Mouse (Mus musculus): Measurements from ENCODE around the gene Arid3a. TPM values are rescaled to one million over a fixed set of nuclear protein-coding genes. Genes with fewer than 3 reads are reported as not detected.
"Not testable (repeated sequence)": the region's sequence is repeated elsewhere in the genome, so short reads cannot be mapped to it uniquely, and the experiment has no call there.

Arid3a gene
- polyA plus RNA-seq, 1 experiment from 2014 or later, result 19.4 TPM

GRCm38 (mm10) chr10:79953946-79954345, 27.1 kb downstream of the Arid3a start:
- H3K27me3 ChIP-seq (replicated peaks; ENCODE audit: control insufficient read depth, insufficient read depth, low read length), result no peaks in the 10 kb centered on the region
- H3K9me3 ChIP-seq (ENCODE audit: control insufficient read depth, low read length), result no peaks in the 10 kb centered on the region
- no peak overlapping the region for H3K9ac ChIP-seq (ENCODE audit: low read depth, low read length)
- WGBS, result 86% methylated on average over 6 of the region's 6 CpGs
- H3K4me3 ChIP-seq (ENCODE audit: low read length), result no peak overlapping the region
- peaks cover 5% of the 10 kb centered on the region; the same call in 1 of the 2 replicates for H3K4me1 ChIP-seq (ENCODE audit: control insufficient read depth, insufficient read depth, low read length)
- H3K36me3 ChIP-seq (ENCODE audit: control insufficient read depth, insufficient read depth, low read length), result peaks cover 22% of the 10 kb centered on the region
- no peak overlapping the region for H3K4me2 ChIP-seq (ENCODE audit: low read depth, low read length)
- no peak overlapping the region for H3K27ac ChIP-seq (ENCODE audit: low read length)
- ATAC-seq, result no peak

DNA sequence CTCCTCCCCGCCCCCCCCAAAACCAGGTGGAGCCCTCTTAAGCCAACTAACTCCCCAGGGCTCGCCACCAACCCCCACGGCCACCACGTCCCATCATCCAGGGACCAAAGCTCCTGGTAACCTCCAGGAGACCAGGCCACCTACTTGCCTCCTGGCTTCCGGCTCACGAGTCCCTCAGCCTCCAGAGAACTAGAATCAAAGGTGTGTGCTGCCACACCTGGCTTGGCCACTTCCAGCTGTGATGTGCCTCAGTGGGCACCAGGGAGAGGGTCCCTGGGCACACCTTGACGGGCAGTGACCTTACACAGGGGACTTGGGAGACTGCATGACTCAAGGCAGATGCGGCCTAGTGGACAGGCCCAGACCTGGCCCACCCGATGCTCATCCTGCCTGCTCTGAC, 28.8 kb downstream of the Arid3a start:
- no peak overlapping the region for H3K9ac ChIP-seq (ENCODE audit: low read depth, low read length)
- no peak overlapping the region for H3K27ac ChIP-seq (ENCODE audit: low read length)
- H3K36me3 ChIP-seq (ENCODE audit: control insufficient read depth, insufficient read depth, low read length), result peaks cover 15% of the 10 kb centered on the region
- H3K9me3 ChIP-seq (ENCODE audit: control insufficient read depth, low read length), result no peaks in the 10 kb centered on the region
- ATAC-seq, result no peak
- peaks cover 7% of the 10 kb centered on the region; the same call in 1 of the 2 replicates for H3K4me1 ChIP-seq (ENCODE audit: control insufficient read depth, insufficient read depth, low read length)
- WGBS, result 78% methylated on average over 9 of the region's 9 CpGs
- H3K4me3 ChIP-seq (ENCODE audit: low read length), result no peak overlapping the region
- no peak overlapping the region for H3K4me2 ChIP-seq (ENCODE audit: low read depth, low read length)
- H3K27me3 ChIP-seq (replicated peaks; ENCODE audit: control insufficient read depth, insufficient read depth, low read length), result no peaks in the 10 kb centered on the region

DNA sequence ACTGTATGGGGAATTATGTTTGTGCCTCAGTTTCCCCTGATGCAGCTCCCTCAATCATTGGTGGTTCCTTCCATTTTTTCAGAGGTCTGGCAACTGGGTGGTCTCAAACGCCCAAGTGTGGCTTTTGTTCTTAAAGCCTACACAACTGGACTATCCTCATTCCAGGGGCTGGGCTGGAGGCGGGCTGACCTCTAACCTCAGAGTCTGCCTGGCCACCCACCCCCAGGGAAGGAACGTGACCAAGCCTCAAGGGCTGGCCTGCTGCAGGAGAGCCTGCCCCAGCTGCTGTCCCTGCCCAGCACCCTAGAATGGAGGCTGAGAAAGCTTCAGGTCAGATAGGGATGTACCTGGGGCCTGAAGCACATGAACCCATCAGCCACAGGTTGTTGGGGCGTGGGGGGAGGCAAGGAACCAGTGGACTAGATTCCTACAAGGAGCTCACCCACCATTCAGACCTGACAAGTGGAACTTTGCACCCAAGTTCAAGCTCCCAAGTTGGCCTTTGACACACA, 29.9 kb downstream of the Arid3a start:
- 30% methylated on average over 4 of the region's 4 CpGs for WGBS
- H3K4me2 ChIP-seq (ENCODE audit: low read depth, low read length), result no peak overlapping the region
- peaks cover 12% of the 10 kb centered on the region; the same call in 1 of the 2 replicates for H3K4me1 ChIP-seq (ENCODE audit: control insufficient read depth, insufficient read depth, low read length)
- H3K9me3 ChIP-seq (ENCODE audit: control insufficient read depth, low read length), result no peaks in the 10 kb centered on the region
- peaks cover 5% of the 10 kb centered on the region for H3K36me3 ChIP-seq (ENCODE audit: control insufficient read depth, insufficient read depth, low read length)
- H3K9ac ChIP-seq (ENCODE audit: low read depth, low read length), result peak overlapping the region; percentile 19; the same call in 1 of the 2 replicates
- no peak overlapping the region for H3K27ac ChIP-seq (ENCODE audit: low read length)
- no peaks in the 10 kb centered on the region for H3K27me3 ChIP-seq (replicated peaks; ENCODE audit: control insufficient read depth, insufficient read depth, low read length)
- H3K4me3 ChIP-seq (ENCODE audit: low read length), result no peak overlapping the region
- ATAC-seq, result no peak

DNA sequence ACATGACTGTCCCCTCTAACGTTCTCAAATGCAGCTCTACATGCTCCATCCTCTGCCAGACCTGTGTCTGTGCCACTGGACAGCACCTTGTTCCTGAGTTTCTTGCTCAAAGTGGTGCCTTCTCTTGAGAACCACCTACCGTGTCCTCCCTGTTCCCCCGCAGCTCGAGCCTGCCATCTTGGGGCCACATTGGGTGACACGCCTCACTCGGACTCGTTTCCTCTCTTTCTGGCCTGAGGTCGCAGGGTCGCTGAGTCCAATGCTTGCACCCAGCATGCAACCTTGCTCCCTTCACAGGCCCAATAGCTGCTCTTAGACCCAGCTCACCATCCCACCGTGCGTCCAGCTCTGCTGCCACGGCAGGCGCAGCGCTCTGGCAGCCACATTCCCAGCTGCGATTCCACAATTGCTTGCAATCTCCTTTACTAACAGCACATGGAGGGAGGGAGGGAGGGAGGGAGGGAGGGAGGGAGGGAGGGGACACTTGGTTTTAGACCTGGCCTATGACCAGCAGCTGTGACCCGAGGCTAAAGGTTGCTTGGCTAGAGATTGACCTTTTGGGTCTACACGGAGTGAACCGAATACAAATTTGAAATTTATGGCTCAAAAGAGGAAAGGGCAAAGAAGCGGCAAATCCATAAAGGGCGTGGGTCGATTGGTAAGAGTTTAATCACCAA, 31.4 kb downstream of the Arid3a start:
- no peaks in the 10 kb centered on the region for H3K9me3 ChIP-seq (ENCODE audit: control insufficient read depth, low read length)
- H3K27me3 ChIP-seq (replicated peaks; ENCODE audit: control insufficient read depth, insufficient read depth, low read length), result no peaks in the 10 kb centered on the region
- peaks cover 13% of the 10 kb centered on the region; the same call in 1 of the 2 replicates for H3K36me3 ChIP-seq (ENCODE audit: control insufficient read depth, insufficient read depth, low read length)
- peaks cover 12% of the 10 kb centered on the region; the same call in 1 of the 2 replicates for H3K4me1 ChIP-seq (ENCODE audit: control insufficient read depth, insufficient read depth, low read length)
- H3K4me3 ChIP-seq (ENCODE audit: low read length), result peak overlapping the region; percentile 29; the same call in 1 of the 2 replicates
- peak overlapping the region; percentile 59 for H3K9ac ChIP-seq (ENCODE audit: low read depth, low read length)
- H3K4me2 ChIP-seq (ENCODE audit: low read depth, low read length), result peak overlapping the region; percentile 43
- 9% methylated on average over 21 of the region's 21 CpGs for WGBS
- 0 out of 2 replicates have a peak overlapping the region, but pooled peaks have one; percentile 51 for H3K27ac ChIP-seq (ENCODE audit: low read length)
- ATAC-seq, result peak; percentile 21; the same call in 1 of the 2 replicates

GRCm38 (mm10) chr10:79959412-79959811, 32.6 kb downstream of the Arid3a start:
- peaks cover 12% of the 10 kb centered on the region; the same call in 1 of the 2 replicates for H3K36me3 ChIP-seq (ENCODE audit: control insufficient read depth, insufficient read depth, low read length)
- not testable (repeated sequence) for H3K27me3 ChIP-seq (replicated peaks; ENCODE audit: control insufficient read depth, insufficient read depth, low read length); H3K9ac ChIP-seq (ENCODE audit: low read depth, low read length); H3K9me3 ChIP-seq (ENCODE audit: control insufficient read depth, low read length); H3K27ac ChIP-seq (ENCODE audit: low read length)
- H3K4me1 ChIP-seq (ENCODE audit: control insufficient read depth, insufficient read depth, low read length), result peaks cover 12% of the 10 kb centered on the region; the same call in 1 of the 2 replicates
- peak overlapping the region; percentile 98 for H3K4me3 ChIP-seq (ENCODE audit: low read length)
- WGBS, result 28% methylated on average over 10 of the region's 10 CpGs
- H3K4me2 ChIP-seq (ENCODE audit: low read depth, low read length), result 0 out of 2 replicates have a peak overlapping the region, but pooled peaks have one; percentile 71
- peak; percentile 38; the same call in 1 of the 2 replicates for ATAC-seq

GRCm38 (mm10) chr10:79959847-79960601, 33.2 kb downstream of the Arid3a start, which contains the start of gene Wdr18:
Wdr18 (plus strand) TSS chr10:79960152.
- under 1% methylated on average over 61 of the region's 61 CpGs for WGBS
- Histone ChIP-seq H3K4me1 (ENCODE audit: control insufficient read depth, insufficient read depth, low read length) (peaks cover 12% of the 10 kb centered on the region; the same call in 1 of the 2 replicates), H3K9me3 (ENCODE audit: control insufficient read depth, low read length) (no peaks in the 10 kb centered on the region), H3K27ac (ENCODE audit: low read length) (peak within 1 kb of the TSS; percentile 75), H3K27me3 (replicated peaks; ENCODE audit: control insufficient read depth, insufficient read depth, low read length) (no peaks in the 10 kb centered on the region), H3K36me3 (ENCODE audit: control insufficient read depth, insufficient read depth, low read length) (peaks cover 18% of the 10 kb centered on the region), H3K4me2 (ENCODE audit: low read depth, low read length) (peak within 1 kb of the TSS; percentile 71), H3K4me3 (ENCODE audit: low read length) (peak within 1 kb of the TSS; percentile 98), H3K9ac (ENCODE audit: low read depth, low read length) (peak within 1 kb of the TSS; percentile 92)
- ATAC-seq, result peak; percentile 94

- 10% methylated on average over 10 of the region's 10 CpGs for WGBS
- H3K36me3 ChIP-seq (ENCODE audit: control insufficient read depth, insufficient read depth, low read length), result peaks cover 26% of the 10 kb centered on the region
- H3K4me3 ChIP-seq (ENCODE audit: low read length), result peak overlapping the region; percentile 98
- H3K27ac ChIP-seq (ENCODE audit: low read length), result peak overlapping the region; percentile 75
- peak overlapping the region; percentile 71 for H3K4me2 ChIP-seq (ENCODE audit: low read depth, low read length)
- no peaks in the 10 kb centered on the region for H3K27me3 ChIP-seq (replicated peaks; ENCODE audit: control insufficient read depth, insufficient read depth, low read length)
- peaks cover 12% of the 10 kb centered on the region; the same call in 1 of the 2 replicates for H3K4me1 ChIP-seq (ENCODE audit: control insufficient read depth, insufficient read depth, low read length)
- H3K9ac ChIP-seq (ENCODE audit: low read depth, low read length), result peak overlapping the region; percentile 92
- no peaks in the 10 kb centered on the region for H3K9me3 ChIP-seq (ENCODE audit: control insufficient read depth, low read length)
- no peak for ATAC-seq
Observed at GRCm38 (mm10) chr10:79960671-79961294, 33.9 kb downstream of the Arid3a start.

DNA sequence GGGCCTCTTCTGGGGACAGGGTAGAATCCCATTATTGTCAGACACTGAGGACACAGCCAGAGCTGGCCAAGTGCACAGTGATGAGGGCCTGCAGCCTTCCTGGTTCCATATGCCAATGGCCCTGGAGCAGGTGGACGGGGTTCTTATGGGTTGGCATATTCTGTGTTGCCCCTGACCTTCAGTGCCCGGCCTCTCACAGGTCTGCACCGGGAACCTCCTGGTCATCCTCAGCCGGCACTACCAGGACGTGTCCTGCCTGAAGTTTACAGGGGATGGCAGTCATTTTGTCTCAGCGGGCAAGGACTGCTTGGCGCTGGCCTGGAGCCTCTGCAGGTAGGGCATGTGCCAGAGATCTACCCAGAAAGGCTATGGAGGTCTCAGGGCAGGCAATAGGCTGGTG, 37.9 kb downstream of the Arid3a start:
- H3K4me3 ChIP-seq (ENCODE audit: low read length), result no peak overlapping the region
- no peaks in the 10 kb centered on the region for H3K9me3 ChIP-seq (ENCODE audit: control insufficient read depth, low read length)
- 92% methylated on average over 7 of the region's 7 CpGs for WGBS
- H3K4me2 ChIP-seq (ENCODE audit: low read depth, low read length), result no peak overlapping the region
- H3K27me3 ChIP-seq (replicated peaks; ENCODE audit: control insufficient read depth, insufficient read depth, low read length), result no peaks in the 10 kb centered on the region
- peaks cover 47% of the 10 kb centered on the region for H3K36me3 ChIP-seq (ENCODE audit: control insufficient read depth, insufficient read depth, low read length)
- H3K9ac ChIP-seq (ENCODE audit: low read depth, low read length), result no peak overlapping the region
- ATAC-seq, result no peak
- peaks cover 7% of the 10 kb centered on the region; the same call in 1 of the 2 replicates for H3K4me1 ChIP-seq (ENCODE audit: control insufficient read depth, insufficient read depth, low read length)
- H3K27ac ChIP-seq (ENCODE audit: low read length), result no peak overlapping the region
